Mouse (Mus musculus) midbrain, embryonic 14.5 days (tissue): Measurements from ENCODE around the gene Glud1. TPM values are rescaled to one million over a fixed set of nuclear protein-coding genes. Genes with fewer than 3 reads are reported as not detected.

ENCODE experiments used
- ATAC-seq: fragments of 200-750 bp; cut with Nextera tagmentation; 2 replicates; pipeline ENCODE4 v1.8.0; 2017; ENCODE audit warnings: moderate number of reproducible peaks, moderate library complexity; ENCODE audit not compliant: low FRiP score, low TSS enrichment
- DNase-seq: peaks from one replicate; pipeline ENCODE4 v3.0.0-alpha.2; 2015
- H3K27ac ChIP-seq: fragments of 300-500 bp; sonication (generic); replicated peaks from 2 replicates; pipeline ENCODE4 v1.5.1; 2014; ENCODE audit warnings: mild to moderate bottlenecking, low read depth, low read length, moderate library complexity
- H3K27me3 ChIP-seq: fragments of 300-500 bp; sonication (generic); 2 replicates; pipeline ENCODE4 v1.6.1; 2014; ENCODE audit warnings: low read length, control low read depth, mixed read lengths; ENCODE audit not compliant: control insufficient read depth, insufficient read depth
- H3K36me3 ChIP-seq: fragments of 300-500 bp; sonication (generic); 2 replicates; pipeline ENCODE4 v1.6.1; 2014; ENCODE audit warnings: low read length, control low read depth; ENCODE audit not compliant: control insufficient read depth, insufficient read depth
- H3K4me1 ChIP-seq: fragments of 300-500 bp; sonication (generic); 2 replicates; pipeline ENCODE4 v1.6.1; 2014; ENCODE audit warnings: mild to moderate bottlenecking, antibody characterized with exemption, low read length, control low read depth; ENCODE audit not compliant: control insufficient read depth, insufficient read depth
- H3K4me2 ChIP-seq: fragments of 300-500 bp; sonication (generic); 2 replicates; pipeline ENCODE4 v1.6.1; 2014; ENCODE audit warnings: mild to moderate bottlenecking, low read length, moderate library complexity
- H3K4me3 ChIP-seq: fragments of 300-500 bp; sonication (generic); replicated peaks from 2 replicates; pipeline ENCODE4 v1.5.1; 2014; ENCODE audit warnings: low read depth, low read length
- H3K9ac ChIP-seq: fragments of 300-500 bp; sonication (generic); replicated peaks from 2 replicates; pipeline ENCODE4 v1.6.1; 2014; ENCODE audit warnings: mild to moderate bottlenecking, low read length, moderate library complexity
- H3K9me3 ChIP-seq: fragments of 300-500 bp; sonication (generic); 2 replicates; pipeline ENCODE4 v1.6.1; 2016; ENCODE audit warnings: low read length, control low read depth, mixed read lengths; ENCODE audit not compliant: control insufficient read depth
- WGBS: fragments of 180-500 bp; shearing (Covaris S2); extraction: QIAGEN DNeasy Blood & Tissue Kit; methylation state at CpG from one replicate; pipeline ENCODE4 v1.1.7; 2014; 5-methylcytosine and 5-hydroxymethylcytosine counted together
- polyA plus RNA-seq: library from polyadenylated mRNA; unstranded; fragments of >200 nt; fragmentation: Nextera tagmentation; extraction: Ambion mirVana; gene quantifications from 2 replicates; pipeline ENCODE4 v1.2.1, GENCODE M21; 2014

Glud1 gene
- polyA plus RNA-seq, 1 experiment from 2014 or later = 109 TPM

GRCm38 (mm10) chr14:34352523-34352922, 42.0 kb downstream of the Glud1 start:
- Histone ChIP-seq H3K4me3 (no peak overlapping the region), H3K9ac (no peak overlapping the region), H3K36me3 (no peaks in the 10 kb centered on the region), H3K27me3 (no peaks in the 10 kb centered on the region), H3K27ac (no peak overlapping the region), H3K4me1 (no peaks in the 10 kb centered on the region), H3K9me3 (no peaks in the 10 kb centered on the region), H3K4me2 (no peak overlapping the region)
- DNase-seq = no peak
- ATAC-seq = no peak
- 63% methylated on average over 6 of the region's 6 CpGs for WGBS

GRCm38 (mm10) chr14:34353326-34353725, 42.8 kb downstream of the Glud1 start:
- no peaks in the 10 kb centered on the region for H3K27me3 ChIP-seq
- no peaks in the 10 kb centered on the region for H3K36me3 ChIP-seq
- H3K4me3 ChIP-seq = no peak overlapping the region
- no peak overlapping the region for H3K9ac ChIP-seq
- H3K9me3 ChIP-seq = no peaks in the 10 kb centered on the region
- no peak overlapping the region for H3K27ac ChIP-seq
- H3K4me2 ChIP-seq = no peak overlapping the region
- ATAC-seq = no peak
- no peak for DNase-seq
- no peaks in the 10 kb centered on the region for H3K4me1 ChIP-seq
- WGBS = 92% methylated on average over 3 of the region's 3 CpGs

DNA sequence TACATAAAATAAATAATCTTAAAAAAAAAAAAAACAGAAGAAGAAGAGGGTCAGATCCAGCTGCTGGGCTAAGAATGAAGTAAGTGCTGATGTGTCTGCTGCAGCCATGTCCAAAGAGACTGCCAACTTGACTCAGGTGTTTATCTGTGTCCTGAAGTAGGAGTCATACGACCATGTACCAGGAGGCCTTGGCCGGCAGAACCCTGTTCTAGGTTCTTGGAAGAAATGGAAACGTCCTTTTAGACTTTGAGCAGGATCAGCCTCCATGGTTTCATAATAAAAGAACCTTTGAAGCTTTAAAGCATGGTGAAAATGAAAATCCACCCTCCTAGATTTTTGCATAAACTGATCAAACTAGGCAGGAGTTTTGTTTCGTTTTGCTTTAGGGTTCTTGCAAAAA, 43.9 kb downstream of the Glud1 start:
- Histone ChIP-seq H3K4me2 (no peak overlapping the region), H3K27ac (no peak overlapping the region), H3K27me3 (no peaks in the 10 kb centered on the region), H3K9ac (no peak overlapping the region), H3K36me3 (no peaks in the 10 kb centered on the region), H3K4me3 (no peak overlapping the region), H3K9me3 (no peaks in the 10 kb centered on the region), H3K4me1 (no peaks in the 10 kb centered on the region)
- no peak for ATAC-seq
- DNase-seq = no peak
- WGBS = 87% methylated on average over 4 of the region's 4 CpGs

- Histone ChIP-seq H3K27ac (no peak within 1 kb of the TSS), H3K36me3 (no peaks in the 10 kb centered on the region), H3K4me1 (no peaks in the 10 kb centered on the region), H3K9me3 (no peaks in the 10 kb centered on the region), H3K4me2 (no peak within 1 kb of the TSS), H3K27me3 (no peaks in the 10 kb centered on the region), H3K9ac (no peak within 1 kb of the TSS), H3K4me3 (no peak within 1 kb of the TSS)
- DNase-seq (no peak), ATAC-seq (no peak)
- WGBS = 82% methylated on average over 6 of the region's 6 CpGs
Measured at GRCm38 (mm10) chr14:34355301-34355700, 44.8 kb downstream of the Glud1 start, which contains the start of gene Fam25c. Gene Fam25c, minus strand, starts transcription at chr14:34355433.

DNA sequence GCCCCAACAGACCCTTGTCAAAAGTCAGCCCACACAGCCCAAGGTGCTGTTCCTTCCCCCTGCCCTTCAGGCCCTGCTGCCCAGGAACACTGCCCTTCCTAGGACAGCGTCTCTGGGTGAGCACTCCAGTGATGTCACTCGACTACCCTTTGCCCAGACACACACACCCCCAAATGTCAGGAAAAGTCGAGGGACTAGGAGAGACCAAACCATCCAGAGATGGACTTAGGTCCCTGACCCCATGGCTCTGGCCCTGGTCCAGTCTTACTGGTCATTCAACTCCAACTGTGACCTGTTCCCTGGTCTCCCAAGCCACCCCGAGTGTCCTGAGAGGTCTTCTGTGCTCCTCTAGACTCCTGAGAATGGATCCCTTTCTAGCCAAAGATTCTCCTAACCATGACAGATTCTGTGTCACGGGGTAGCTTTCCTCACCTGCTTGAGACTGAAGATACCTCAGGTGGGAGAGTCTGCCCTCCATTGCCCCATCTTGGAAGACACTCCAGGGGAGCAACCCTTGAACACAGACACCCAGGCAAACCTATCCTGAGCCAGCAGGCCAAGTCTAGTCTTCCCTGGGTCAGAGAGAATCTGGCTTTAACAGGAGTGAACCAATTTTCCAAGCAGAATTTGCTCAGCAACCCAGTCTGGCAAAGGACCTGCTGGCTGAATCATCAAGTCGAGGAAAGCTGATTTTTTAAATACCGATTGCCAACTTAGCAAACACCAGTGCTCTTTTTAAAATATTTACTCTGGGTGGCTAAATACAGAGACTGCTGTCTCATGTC, 47.3 kb downstream of the Glud1 start:
- Histone ChIP-seq H3K36me3 (no peaks in the 10 kb centered on the region), H3K4me1 (no peaks in the 10 kb centered on the region), H3K4me3 (no peak overlapping the region), H3K9ac (no peak overlapping the region), H3K27me3 (0 out of 2 replicates have a peak, but pooled peaks cover 3% of the 10 kb centered on the region), H3K9me3 (no peaks in the 10 kb centered on the region), H3K4me2 (no peak overlapping the region), H3K27ac (no peak overlapping the region)
- WGBS = 82% methylated on average over 7 of the region's 7 CpGs
- no peak for ATAC-seq
- DNase-seq = no peak

GRCm38 (mm10) chr14:34359676-34360244, 49.2 kb downstream of the Glud1 start:
- H3K9me3 ChIP-seq = no peaks in the 10 kb centered on the region
- H3K4me1 ChIP-seq = peaks cover 7% of the 10 kb centered on the region
- H3K36me3 ChIP-seq = no peaks in the 10 kb centered on the region
- H3K27me3 ChIP-seq = 0 out of 2 replicates have a peak, but pooled peaks cover 4% of the 10 kb centered on the region
- no peak overlapping the region for H3K9ac ChIP-seq
- ATAC-seq (no peak), DNase-seq (no peak)
- 42% methylated on average over 5 of the region's 5 CpGs for WGBS
- no peak overlapping the region for H3K4me3 ChIP-seq
- no peak overlapping the region for H3K27ac ChIP-seq
- no peak overlapping the region for H3K4me2 ChIP-seq

- Histone ChIP-seq H3K4me2 (no peak overlapping the region), H3K9me3 (no peaks in the 10 kb centered on the region), H3K9ac (no peak overlapping the region), H3K36me3 (no peaks in the 10 kb centered on the region), H3K4me1 (peaks cover 7% of the 10 kb centered on the region), H3K4me3 (no peak overlapping the region), H3K27me3 (0 out of 2 replicates have a peak, but pooled peaks cover 4% of the 10 kb centered on the region), H3K27ac (no peak overlapping the region)
- ATAC-seq (no peak), DNase-seq (no peak)
- whole genome bisulfite sequencing = 49% methylated on average over 6 of the region's 6 CpGs
Measured at GRCm38 (mm10) chr14:34360251-34360650, 49.7 kb downstream of the Glud1 start.

DNA sequence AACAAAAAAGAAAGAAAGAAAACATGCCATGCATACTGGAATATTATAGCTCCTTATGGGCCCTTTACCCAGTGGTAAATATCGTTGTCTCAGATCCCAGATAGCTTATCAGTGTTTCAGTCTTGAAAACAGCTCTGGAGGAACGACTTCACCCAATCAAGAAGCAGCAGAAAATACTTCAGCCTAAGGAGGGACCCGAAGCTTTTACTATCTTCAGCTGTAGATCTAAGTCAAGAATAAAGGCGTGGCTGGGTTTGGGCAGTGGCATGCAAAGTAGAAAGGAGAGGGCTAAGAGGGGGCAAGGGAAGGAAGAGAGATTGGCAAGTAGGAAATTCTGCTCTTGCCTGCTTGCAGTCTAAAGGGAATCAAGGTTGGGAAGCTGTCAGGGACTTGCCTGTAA, 51.6 kb downstream of the Glud1 start:
- Histone ChIP-seq H3K4me3 (no peak overlapping the region), H3K9ac (no peak overlapping the region), H3K27me3 (0 out of 2 replicates have a peak, but pooled peaks cover 4% of the 10 kb centered on the region), H3K36me3 (no peaks in the 10 kb centered on the region), H3K4me2 (no peak overlapping the region), H3K27ac (no peak overlapping the region), H3K4me1 (peaks cover 7% of the 10 kb centered on the region), H3K9me3 (no peaks in the 10 kb centered on the region)
- 85% methylated on average over 4 of the region's 4 CpGs for WGBS
- no peak for ATAC-seq
- DNase-seq = no peak
